Mouse (Mus musculus) adrenal gland, adult 2 months (tissue): ENCODE measurements at regions not wholly inside any gene's neighbourhood (a gene's known extent, or its start where the extent isn't known, plus 50 kb on each side); places are given as distances from the start of the nearest gene placed in this dataset.

Source experiments
- DNase-seq: peaks from one replicate; pipeline ENCODE4 v3.0.0; 2021

DNA sequence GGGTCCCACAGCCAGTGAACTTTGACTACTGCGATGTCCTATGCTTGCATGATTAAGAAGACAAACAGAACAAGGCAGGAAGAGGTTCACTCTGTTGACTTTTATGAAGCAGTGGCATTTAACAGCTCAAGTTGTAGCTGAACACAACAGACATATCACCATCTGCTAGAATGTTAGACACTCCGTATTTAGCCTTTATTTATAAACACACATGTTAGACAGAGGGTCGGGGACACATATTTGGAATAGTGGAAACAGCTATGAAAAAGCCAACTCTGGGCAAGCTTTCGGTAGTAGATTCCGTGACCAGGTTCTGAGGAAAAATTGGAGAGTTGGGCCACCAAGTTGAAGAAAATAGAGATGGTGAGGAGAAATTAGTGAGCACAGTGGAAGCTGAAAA lies 775.6 kb upstream of the Fam98a start:
- DNase-seq = no peak

DNA sequence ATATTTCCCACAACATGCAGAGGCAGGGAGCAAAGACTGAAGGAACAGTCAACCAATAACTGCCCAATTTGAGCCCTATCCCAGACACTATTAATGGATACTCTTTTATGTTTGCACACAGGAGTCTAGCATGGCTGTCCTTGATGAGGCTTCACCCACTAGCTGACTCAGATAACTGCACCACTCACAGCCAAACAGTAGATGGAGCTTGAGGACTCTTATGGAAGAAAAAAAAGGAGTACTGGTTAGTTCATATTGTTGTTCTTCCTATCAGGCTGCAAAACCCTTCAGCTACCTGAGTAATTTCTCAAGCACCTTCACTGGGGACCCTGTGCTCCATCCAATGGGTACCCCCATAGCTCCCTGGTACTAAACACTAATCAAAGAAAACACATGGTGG lies 742.9 kb upstream of the Fam98a start:
- peak; percentile 6 for DNase-seq
